Mouse (Mus musculus): ENCODE results near the gene Cald1. TPM values are rescaled to one million over a fixed set of nuclear protein-coding genes. Genes with fewer than 3 reads are reported as not detected.

The Cald1 gene
- total RNA-seq, 2 experiments from 2014 or later, result 23.9 to 39.9 TPM

DNA sequence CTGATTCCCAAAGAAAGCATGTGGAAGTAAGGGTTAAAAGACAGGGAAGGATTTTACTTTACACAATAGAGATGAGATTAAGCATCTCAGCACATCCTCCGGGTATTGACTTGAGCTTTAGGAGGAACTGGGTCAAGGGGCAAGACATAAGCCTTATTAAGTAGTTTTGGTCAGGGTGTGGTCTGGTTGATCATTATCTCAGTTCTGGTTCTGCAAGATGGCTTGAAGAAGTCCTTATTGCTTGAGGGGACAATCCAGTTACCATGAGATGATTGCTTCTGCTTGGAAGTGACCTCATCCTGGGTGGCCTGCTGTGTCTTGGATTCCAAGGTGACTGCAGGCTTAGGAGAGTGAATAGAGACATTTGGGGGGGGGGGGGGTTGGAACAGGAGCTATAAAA, 21.9 kb downstream of the Cald1 start:
- peak overlapping the region; percentile 66; the same call in 1 of the 2 replicates for H3K27ac ChIP-seq
- no peak overlapping the region for H3K4me3 ChIP-seq
- DNase-seq, result no peak
- intact Hi-C loops (cut with DNase I), result no loop called here
- no peak for TF ChIP-seq CTCF (IDR thresholded peaks at IDR 0.05)

DNA sequence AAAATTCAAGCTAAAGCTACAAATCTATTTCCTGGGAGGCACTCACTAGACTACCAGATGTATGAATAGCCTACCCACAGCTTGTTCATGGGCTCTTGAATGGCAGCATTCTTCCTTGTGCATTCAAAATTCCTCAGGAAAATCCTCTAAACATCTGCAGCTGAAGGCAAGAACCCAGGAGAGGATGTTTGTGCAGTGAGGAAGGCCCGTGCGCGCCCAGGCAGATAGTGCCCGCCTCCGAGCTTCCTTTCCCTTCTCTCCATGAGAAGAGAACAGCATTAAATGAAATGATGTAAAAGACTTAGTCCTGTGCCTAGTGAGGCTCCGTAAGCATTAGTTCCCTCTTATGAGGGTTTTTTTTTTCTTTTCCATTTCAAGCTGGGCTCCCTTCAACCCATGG, 24.6 kb downstream of the Cald1 start:
- H3K4me3 ChIP-seq, result no peak overlapping the region
- DNase-seq, result no peak
- intact Hi-C loops (cut with DNase I), result no loop called here
- H3K27ac ChIP-seq, result peak overlapping the region; percentile 21
- TF ChIP-seq CTCF (IDR thresholded peaks at IDR 0.05), result no peak

DNA sequence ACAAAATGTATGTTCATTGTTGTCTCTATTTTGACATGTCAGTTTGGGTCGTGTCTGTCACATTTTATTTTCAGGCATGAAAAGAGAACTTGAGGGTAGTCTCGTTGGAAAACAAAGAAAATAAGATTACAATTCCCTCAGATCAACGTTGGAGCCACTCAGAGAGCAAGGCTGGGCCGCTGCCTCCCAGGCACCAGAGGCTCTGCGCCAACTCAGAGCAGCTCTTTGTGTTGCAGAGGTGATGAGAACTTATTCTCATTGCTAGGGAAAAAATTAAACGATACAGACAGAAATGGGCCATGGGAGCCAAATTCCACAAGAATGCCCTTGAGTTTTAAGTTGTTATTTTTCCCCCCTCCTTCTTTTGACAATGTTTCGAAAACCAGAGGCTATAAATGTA, 25.0 kb downstream of the Cald1 start:
- H3K27ac ChIP-seq, result peak overlapping the region; percentile 21
- TF ChIP-seq CTCF (IDR thresholded peaks at IDR 0.05), result no peak

DNA sequence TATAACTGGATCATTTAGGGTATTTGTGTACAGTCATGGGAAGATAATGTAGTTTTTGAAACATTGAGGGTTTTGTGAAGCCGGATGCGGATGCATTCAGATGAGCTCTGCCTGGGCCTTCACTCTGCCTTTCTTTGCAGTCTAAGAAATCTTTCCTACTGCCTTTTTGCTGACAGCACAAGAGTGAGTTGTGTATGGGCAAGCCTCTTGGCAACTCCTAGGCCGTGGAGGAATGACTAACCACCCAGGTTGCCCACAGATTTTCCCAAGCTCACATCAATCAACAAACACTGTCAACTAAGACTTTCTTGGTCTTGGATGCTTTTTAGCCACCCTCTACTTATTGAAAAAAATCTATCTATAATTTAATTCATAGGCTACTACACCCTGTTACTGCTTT, 26.2 kb downstream of the Cald1 start:
- intact Hi-C loops (cut with DNase I), result no loop called here
- H3K4me3 ChIP-seq, result no peak overlapping the region
- TF ChIP-seq CTCF (IDR thresholded peaks at IDR 0.05), result no peak
- no peak for DNase-seq
- H3K27ac ChIP-seq, result no peak overlapping the region

More for the DNA sequence above, 25.0 kb downstream of the Cald1 start:
- intact Hi-C loops (cut with DNase I), result no loop called here
- no peak overlapping the region for H3K4me3 ChIP-seq
- DNase-seq, result no peak

DNA sequence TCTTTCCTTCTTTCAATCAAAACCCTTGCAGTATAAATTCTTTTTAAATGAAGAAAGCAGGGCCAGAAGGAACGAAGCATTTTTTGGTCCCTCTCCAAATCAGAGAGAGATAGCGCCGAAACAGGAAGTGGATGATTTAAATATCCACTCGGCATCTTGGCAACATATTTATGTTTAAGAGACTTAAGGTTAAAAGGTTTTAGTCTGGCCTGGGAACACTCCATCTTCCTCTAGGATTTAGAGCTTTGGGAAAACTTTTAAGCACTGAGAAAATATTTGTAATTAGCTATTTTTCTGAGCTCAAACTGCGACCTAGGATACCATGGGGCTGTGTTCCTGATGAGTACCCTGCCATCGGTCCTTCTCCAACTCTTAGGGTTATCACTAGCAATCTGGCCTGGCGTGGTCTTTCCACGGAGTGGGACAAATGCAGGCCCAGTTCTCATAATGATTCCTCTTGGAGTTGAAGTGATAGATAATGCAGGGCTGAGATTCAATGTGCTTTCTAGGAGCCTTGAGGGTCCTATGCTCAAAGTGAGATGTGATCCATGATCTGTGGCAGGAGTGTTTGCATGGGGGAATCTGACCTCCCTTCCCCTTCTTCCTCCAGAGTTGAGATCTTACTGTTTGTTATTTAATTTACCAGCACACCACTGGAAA, 28.4 kb downstream of the Cald1 start:
- intact Hi-C loops (cut with DNase I), result no loop called here
- H3K4me3 ChIP-seq, result no peak overlapping the region
- no peak for TF ChIP-seq CTCF (IDR thresholded peaks at IDR 0.05)
- no peak for DNase-seq
- H3K27ac ChIP-seq, result peak overlapping the region; percentile 49

DNA sequence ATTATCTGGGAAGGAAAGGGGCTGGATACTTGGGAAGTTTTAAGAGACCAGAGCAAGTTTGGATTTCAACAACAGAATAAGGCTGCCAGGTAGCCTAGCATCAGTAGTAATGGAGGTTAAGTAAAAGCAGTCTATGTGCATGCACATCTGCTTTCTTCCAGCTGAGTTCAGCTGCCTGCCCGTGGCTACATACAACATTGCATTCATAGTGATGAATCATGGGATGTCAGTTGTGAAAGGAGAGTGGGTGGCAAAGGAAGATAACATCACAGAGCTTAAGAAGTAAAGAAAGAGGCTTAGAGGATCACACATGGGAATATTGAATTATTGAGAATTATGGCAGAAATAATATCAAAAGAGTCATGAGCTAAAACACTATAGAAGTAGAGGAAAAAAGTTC, 29.8 kb downstream of the Cald1 start:
- TF ChIP-seq CTCF (IDR thresholded peaks at IDR 0.05), result no peak
- Histone ChIP-seq H3K4me3 (no peak overlapping the region), H3K27ac (no peak overlapping the region)
- intact Hi-C loops (cut with DNase I), result no loop called here
- DNase-seq, result no peak

DNA sequence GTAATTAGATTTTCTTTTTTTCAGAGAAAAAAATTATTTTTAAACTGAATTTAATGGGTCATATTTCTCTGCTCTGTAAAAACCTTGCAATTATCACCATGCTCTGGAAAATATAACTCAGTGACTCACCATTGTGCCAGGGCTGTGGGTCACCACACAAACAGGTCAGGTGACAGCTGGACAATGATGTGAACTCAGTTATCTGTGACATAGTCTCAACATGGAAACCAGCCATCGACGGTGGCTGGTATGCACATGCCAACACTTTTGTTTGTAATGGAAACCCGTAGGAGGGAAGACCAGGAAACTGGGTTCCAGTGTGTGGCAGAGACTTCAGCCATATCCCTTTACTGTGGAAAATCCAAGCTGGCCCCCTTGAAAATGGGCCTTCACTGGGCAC, 35.5 kb downstream of the Cald1 start:
- intact Hi-C loops (cut with DNase I), result no loop called here
- no peak for TF ChIP-seq CTCF (IDR thresholded peaks at IDR 0.05)
- Histone ChIP-seq H3K27ac (no peak overlapping the region), H3K4me3 (no peak overlapping the region)
- no peak for DNase-seq

DNA sequence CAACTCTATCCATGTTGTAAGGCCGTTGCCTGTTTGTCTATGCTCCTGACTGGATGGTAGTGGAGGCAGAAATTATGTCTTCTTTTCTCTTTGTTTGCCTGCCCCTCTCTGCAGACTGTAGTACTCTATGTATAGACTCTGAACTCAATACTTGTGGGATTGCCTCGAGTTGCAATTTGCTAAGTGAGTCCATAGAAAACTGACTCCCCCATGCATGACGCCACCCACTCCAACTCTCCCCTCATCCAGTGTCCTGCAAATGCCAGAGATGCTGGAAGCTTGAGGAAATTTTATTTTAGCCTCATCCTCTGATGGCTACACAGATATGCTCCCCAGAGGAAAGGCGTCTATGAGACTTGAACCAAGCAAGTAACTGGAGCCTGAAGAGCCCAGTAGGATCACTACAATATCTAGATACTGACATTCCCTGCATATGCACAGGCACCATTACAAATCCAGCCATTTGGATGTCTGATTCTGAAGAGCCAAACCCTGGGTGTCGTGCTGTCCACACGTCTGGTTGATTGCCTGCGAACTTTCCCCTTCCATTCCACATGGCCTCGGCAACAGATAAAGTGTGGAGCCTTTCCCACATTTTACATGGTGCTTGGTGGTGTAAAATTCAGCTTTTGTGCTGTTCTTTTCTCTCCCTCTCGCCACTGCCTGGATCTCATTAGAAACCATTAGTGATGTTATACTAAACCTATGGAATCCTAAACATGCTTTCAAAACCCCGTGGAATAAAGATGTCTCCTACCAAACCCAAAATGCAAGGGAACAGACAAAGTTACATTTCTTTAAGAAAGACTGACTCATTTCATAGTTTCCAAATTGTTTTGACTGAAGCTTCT, 39.5 kb downstream of the Cald1 start:
- TF ChIP-seq CTCF (IDR thresholded peaks at IDR 0.05), result no peak
- DNase-seq, result no peak
- intact Hi-C loops (cut with DNase I), result no loop called here
- Histone ChIP-seq H3K27ac (peak overlapping the region; percentile 54), H3K4me3 (no peak overlapping the region)

DNA sequence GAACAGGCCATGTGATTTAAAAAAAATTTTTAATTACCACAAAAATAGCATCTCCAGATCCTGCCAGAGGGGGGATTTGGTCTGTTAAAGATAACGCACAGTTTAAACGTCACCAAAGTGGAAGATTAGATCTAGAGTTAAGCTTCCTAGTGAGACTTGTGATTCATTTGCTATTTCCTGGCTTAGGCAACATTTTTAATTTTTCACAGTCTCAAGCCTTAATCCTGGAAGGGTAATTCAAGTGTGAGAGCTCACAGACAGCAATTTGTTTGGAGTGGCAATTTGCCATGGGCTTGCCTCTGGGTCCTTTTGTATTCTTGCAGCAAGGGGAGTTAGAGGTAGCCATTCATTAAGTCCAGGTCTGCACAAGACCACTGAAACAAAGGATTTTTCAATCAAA, 40.4 kb downstream of the Cald1 start:
- Histone ChIP-seq H3K27ac (0 out of 2 replicates have a peak overlapping the region, but pooled peaks have one; percentile 16), H3K4me3 (no peak overlapping the region)
- no peak for DNase-seq
- TF ChIP-seq CTCF (IDR thresholded peaks at IDR 0.05), result no peak
- intact Hi-C loops (cut with DNase I), result no loop called here

DNA sequence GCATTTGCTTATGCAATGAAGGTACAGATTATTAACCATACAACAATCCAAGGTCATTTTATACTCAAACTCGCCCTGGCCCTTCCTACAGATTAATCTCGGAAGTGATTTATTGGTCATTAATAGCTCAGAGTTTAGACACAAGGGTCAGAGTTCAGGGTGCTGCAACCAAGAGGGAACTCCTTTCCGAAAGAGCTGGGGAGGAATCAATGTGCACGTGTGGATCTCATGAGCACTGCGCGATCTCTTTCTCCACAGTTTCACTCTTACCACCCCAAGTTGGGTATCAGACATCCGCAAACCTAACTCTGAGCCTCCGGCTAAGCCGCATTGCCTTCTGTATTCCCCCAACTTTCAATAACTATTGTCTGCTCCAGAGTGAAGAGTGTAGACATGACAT, 41.9 kb downstream of the Cald1 start:
- TF ChIP-seq CTCF (IDR thresholded peaks at IDR 0.05), result no peak
- intact Hi-C loops (cut with DNase I), result no loop called here
- no peak overlapping the region for H3K4me3 ChIP-seq
- DNase-seq, result no peak
- no peak overlapping the region for H3K27ac ChIP-seq

DNA sequence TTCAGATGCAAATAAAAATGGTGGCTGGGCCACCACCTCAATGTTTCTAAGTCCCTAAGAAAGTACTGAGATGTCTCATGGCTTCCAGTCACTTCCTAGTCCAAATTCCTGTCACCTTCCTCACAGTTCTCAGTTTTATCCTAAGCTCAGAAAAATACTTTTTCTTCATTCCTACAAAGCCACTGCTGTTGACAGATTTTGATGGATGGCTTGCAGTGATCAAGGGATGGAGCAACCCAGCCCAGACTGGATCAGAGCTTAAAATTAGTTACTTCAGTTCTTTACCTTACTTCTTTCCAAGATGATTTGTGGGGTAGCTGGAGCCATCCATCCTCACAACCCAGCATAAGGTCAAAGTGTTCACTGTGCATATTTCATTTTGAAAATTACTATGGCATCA, 42.8 kb downstream of the Cald1 start:
- intact Hi-C loops (cut with DNase I), result no loop called here

DNA sequence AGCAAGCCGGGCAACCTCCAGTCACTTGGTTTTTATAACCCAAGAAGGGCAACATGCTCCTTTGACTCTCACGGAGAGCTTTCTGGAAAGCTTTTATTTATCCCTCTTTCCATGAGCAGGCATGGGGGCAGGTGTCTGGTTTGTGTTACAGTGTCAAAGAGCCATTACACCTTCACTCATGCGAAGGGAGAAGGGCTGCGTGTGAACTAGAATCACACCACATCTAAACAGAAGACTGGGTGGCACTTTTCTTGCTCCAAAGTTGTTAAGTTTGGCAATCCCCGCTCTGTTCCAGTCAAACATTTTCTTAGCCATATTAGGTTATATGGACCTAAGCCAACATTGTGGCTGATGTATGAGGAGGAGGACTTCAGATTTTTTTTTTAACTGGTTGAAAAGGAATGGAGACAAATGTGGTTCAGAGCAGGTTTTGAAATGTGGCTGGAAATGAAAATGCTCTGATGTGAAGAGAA, 43.8 kb downstream of the Cald1 start:
- no peak overlapping the region for H3K4me3 ChIP-seq
- DNase-seq, result no peak
- TF ChIP-seq CTCF (IDR thresholded peaks at IDR 0.05), result no peak
- intact Hi-C loops (cut with DNase I), result no loop called here
- H3K27ac ChIP-seq, result peak overlapping the region; percentile 62

More for the DNA sequence above, 42.8 kb downstream of the Cald1 start:
- Histone ChIP-seq H3K27ac (peak overlapping the region; percentile 28; the same call in 1 of the 2 replicates), H3K4me3 (no peak overlapping the region)
- DNase-seq, result no peak
- TF ChIP-seq CTCF (IDR thresholded peaks at IDR 0.05), result no peak

DNA sequence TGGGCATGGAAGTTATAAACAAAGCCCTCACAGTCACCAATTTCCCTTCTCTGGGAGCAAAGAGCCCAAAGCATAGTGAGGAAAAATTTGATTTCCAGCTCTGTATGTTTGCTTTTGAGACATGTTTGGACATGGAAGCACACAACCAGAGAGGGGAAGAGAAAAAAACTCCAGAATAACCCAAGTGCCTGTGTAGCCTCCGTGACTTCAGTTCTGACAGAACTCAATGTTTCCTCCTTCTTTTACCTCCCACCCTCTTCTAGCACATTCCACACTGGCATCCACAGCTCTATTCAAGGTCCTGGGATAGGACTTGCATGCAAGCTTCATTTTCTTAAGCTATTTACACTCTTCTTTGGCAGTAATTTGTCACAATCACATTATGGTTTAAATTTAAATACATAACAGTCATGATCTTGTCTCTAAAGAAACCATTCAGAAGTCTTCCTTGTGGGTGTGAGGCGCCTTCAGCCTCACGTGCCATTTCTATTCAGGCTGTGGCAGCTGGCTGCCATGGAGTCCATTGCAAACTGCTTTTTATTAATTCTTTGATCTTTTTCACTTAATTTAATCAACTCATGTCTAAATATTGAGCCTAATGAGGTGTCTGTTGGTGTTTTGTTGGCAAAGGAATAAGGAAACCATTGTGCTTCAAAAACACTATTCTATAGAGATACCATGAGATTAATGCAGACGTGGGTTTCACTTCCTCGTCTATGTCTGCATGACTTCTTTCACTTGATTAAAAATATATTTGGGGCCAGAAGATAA, 49.9 kb downstream of the Cald1 start:
- no peak overlapping the region for H3K27ac ChIP-seq
- intact Hi-C loops (cut with DNase I), result no loop called here
- DNase-seq, result no peak
- no peak overlapping the region for H3K4me3 ChIP-seq
- TF ChIP-seq CTCF (IDR thresholded peaks at IDR 0.05), result no peak
